Mouse (Mus musculus) hindbrain, embryonic 12.5 days (tissue): ENCODE data around the gene March7. TPM values are rescaled to one million over a fixed set of nuclear protein-coding genes. Genes with fewer than 3 reads are reported as not detected.

Source experiments
- ATAC-seq: fragments of 200-750 bp; cut with Nextera tagmentation; 2 replicates; pipeline ENCODE4 v1.8.0; 2017; ENCODE audit warnings: moderate TSS enrichment; ENCODE audit not compliant: low FRiP score
- H3K27ac ChIP-seq: fragments of 300-500 bp; sonication (generic); 2 replicates; pipeline ENCODE4 v1.5.1; 2016; ENCODE audit warnings: mild to moderate bottlenecking
- H3K27me3 ChIP-seq: fragments of 300-500 bp; sonication (generic); 2 replicates; pipeline ENCODE4 v1.6.1; 2016; ENCODE audit warnings: mild to moderate bottlenecking
- H3K36me3 ChIP-seq: fragments of 300-500 bp; sonication (generic); 2 replicates; pipeline ENCODE4 v1.6.1; 2016; ENCODE audit warnings: mild to moderate bottlenecking
- H3K4me1 ChIP-seq: fragments of 300-500 bp; sonication (generic); 2 replicates; pipeline ENCODE4 v1.6.1; 2016
- H3K4me2 ChIP-seq: fragments of 300-500 bp; sonication (generic); replicated peaks from 2 replicates; pipeline ENCODE4 v1.6.1; 2016; ENCODE audit warnings: mild to moderate bottlenecking
- H3K4me3 ChIP-seq: fragments of 300-500 bp; sonication (generic); 2 replicates; pipeline ENCODE4 v1.5.1; 2016; ENCODE audit warnings: mild to moderate bottlenecking
- H3K9ac ChIP-seq: fragments of 300-500 bp; sonication (generic); 2 replicates; pipeline ENCODE4 v1.6.1; 2016; ENCODE audit warnings: mild to moderate bottlenecking, moderate library complexity
- H3K9me3 ChIP-seq: fragments of 300-500 bp; sonication (generic); replicated peaks from 2 replicates; pipeline ENCODE4 v1.6.1; 2016; ENCODE audit warnings: mild to moderate bottlenecking
- WGBS: fragments of 180-500 bp; shearing (Covaris S2); methylation state at CpG from one replicate; pipeline ENCODE4 v1.1.7; 2016; 5-methylcytosine and 5-hydroxymethylcytosine counted together
- polyA plus RNA-seq: library from polyadenylated mRNA; unstranded; fragments of >200 nt; fragmentation: Nextera tagmentation; extraction: Ambion mirVana; gene quantifications from 2 replicates; pipeline ENCODE4 v1.2.1, GENCODE M21; 2016

Gene March7
- polyA plus RNA-seq, 1 experiment from 2014 or later, result 97.4 TPM

DNA sequence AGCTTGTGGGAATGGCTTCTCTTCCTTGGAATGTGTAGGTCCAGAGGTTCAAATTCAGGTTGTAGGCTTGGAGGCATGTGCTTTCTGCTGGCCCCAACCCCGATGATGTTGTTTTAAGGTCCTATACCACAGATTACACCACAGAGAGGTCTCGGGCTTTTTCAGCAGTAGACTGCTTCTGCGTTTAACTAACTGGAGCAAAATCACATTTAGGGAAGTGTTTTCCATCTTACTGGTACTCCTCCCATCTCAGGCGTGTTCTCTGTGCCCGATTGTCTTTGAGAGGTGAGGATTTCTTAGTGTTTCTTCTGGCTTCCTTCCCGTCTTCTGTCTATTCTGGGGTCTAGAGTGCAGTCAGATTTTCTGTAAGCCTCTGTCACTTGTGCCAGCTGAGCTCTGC lies 7.9 kb downstream of the March7 start:
- Histone ChIP-seq H3K27me3 (no peaks in the 10 kb centered on the region), H3K4me2 (no peak overlapping the region), H3K27ac (no peak overlapping the region), H3K36me3 (no peaks in the 10 kb centered on the region; the same call in 1 of the 2 replicates), H3K9me3 (no peaks in the 10 kb centered on the region), H3K9ac (no peak overlapping the region), H3K4me3 (no peak overlapping the region), H3K4me1 (peaks cover 13% of the 10 kb centered on the region)
- ATAC-seq, result no peak
- WGBS, result 91% methylated on average over 6 of the region's 6 CpGs

DNA sequence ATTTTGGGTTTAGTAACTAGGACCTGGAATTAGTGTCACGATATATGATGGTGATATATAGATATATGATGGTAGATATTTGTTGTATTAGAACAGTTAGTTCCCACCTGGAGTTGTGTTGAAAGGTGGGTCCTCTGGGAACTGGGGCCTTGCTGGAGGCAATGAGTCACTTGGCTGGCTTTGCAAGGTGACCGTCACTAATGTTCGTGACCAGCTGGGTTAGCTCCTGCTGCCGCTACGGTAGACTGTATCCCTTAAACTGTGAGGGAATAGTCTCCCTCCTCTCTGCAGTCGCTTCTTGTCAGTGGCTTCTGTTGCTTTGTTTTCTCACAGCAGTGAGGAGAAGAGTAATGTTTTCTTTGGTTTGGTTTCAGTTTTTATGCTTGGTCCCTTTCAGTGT lies 11.5 kb downstream of the March7 start:
- Histone ChIP-seq H3K9me3 (no peaks in the 10 kb centered on the region), H3K4me1 (peaks cover 6% of the 10 kb centered on the region), H3K27ac (no peak overlapping the region), H3K9ac (no peak overlapping the region), H3K4me2 (no peak overlapping the region), H3K27me3 (no peaks in the 10 kb centered on the region), H3K36me3 (no peaks in the 10 kb centered on the region; the same call in 1 of the 2 replicates), H3K4me3 (no peak overlapping the region)
- no peak for ATAC-seq
- WGBS, result 52% methylated on average over 6 of the region's 6 CpGs

DNA sequence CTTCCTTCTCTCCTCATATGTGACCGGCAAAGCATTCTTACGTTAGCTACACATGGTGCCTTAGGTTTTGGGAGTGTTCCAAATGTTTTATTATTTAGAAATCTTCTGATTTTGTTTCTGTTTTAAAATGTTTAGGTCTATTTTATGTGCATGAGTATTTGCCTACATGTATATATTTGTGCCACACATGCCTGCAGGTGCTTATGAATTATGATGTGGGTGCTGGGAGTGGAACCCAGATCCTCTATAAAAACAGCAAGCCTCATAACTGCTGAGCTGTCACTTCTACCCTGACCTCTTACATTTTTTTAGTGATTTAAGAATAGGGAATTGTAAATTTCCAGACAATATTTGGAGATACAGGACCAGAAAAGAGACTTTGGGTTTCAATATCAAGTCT lies 12.3 kb downstream of the March7 start:
- Histone ChIP-seq H3K27me3 (no peaks in the 10 kb centered on the region), H3K4me3 (no peak overlapping the region), H3K4me1 (peaks cover 6% of the 10 kb centered on the region), H3K4me2 (no peak overlapping the region), H3K27ac (no peak overlapping the region), H3K9ac (no peak overlapping the region), H3K9me3 (no peaks in the 10 kb centered on the region), H3K36me3 (0 out of 2 replicates have a peak, but pooled peaks cover 2% of the 10 kb centered on the region)
- WGBS, result 92% methylated on average over 2 of the region's 2 CpGs
- ATAC-seq, result no peak

DNA sequence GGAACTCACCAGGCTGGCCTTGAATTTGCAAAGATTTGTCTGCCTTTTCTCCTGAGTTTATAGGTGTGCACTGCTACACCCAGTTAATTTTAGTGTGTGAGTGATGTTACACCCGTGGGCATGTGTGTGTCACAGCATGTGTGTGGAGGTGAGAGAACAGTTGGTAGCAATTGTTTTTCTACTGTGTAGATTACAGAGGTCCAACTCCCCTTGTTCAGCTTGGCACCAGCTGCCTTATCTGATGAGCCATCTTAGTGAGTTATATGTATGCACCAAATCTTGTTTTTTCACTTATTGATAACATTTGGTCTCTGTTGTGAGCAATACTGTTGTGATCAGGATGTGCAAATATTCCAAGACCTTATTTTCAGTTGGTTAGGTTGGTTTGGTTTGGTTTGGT lies 13.8 kb downstream of the March7 start:
- H3K9ac ChIP-seq, result no peak overlapping the region
- ATAC-seq, result no peak
- no peaks in the 10 kb centered on the region for H3K9me3 ChIP-seq
- no peak overlapping the region for H3K4me2 ChIP-seq
- no peaks in the 10 kb centered on the region for H3K27me3 ChIP-seq
- H3K27ac ChIP-seq, result no peak overlapping the region
- 0 out of 2 replicates have a peak, but pooled peaks cover 2% of the 10 kb centered on the region for H3K36me3 ChIP-seq
- 94% methylated on average over 1 of the region's 1 CpGs for WGBS
- H3K4me1 ChIP-seq, result peaks cover 6% of the 10 kb centered on the region
- H3K4me3 ChIP-seq, result no peak overlapping the region

DNA sequence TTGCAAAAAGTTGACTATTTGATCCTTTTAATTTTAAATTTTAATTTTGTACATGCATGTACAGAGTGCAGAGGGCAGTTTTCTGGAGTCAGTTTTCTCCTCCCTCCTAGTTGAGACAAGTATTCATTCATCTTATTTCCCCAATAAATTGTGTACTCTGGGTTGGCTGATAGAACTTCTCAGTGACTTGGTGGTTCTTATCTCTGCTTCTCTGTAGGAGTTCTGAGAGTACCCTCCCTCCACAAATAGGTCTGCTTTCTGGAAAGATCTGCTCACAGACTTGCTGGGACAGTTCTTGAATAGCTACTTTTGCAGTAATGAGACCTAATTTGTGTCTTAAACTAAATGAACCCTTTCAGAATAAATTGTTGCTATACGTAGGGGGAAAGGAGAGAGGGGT lies 18.8 kb downstream of the March7 start:
- Histone ChIP-seq H3K36me3 (peaks cover 24% of the 10 kb centered on the region), H3K9ac (no peak overlapping the region), H3K4me1 (no peaks in the 10 kb centered on the region), H3K4me3 (no peak overlapping the region), H3K4me2 (no peak overlapping the region), H3K9me3 (no peaks in the 10 kb centered on the region), H3K27me3 (no peaks in the 10 kb centered on the region), H3K27ac (no peak overlapping the region)
- WGBS, result 86% methylated on average over 1 of the region's 1 CpGs
- no peak for ATAC-seq

DNA sequence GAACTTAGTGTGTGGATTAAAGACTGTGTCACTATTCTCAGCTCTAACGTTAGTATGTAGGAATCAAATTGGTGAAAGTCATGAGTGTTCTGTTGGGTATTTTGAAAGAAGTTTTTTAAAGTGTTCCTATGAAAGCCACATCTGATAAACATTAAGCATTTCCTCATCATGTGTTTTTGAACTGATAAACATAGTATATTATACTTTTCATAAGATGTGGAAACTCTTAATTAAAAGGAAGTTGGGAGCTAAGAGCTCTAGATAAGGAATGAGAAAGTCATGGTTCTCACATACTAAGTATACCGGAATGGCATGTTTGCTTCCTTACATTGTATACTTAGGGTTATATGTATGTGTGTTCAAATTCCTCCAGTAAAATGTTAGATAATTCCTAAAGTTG lies 20.7 kb downstream of the March7 start:
- H3K27ac ChIP-seq, result no peak overlapping the region
- H3K4me2 ChIP-seq, result no peak overlapping the region
- ATAC-seq, result no peak
- no peak overlapping the region for H3K4me3 ChIP-seq
- H3K9ac ChIP-seq, result no peak overlapping the region
- H3K36me3 ChIP-seq, result peaks cover 34% of the 10 kb centered on the region
- H3K9me3 ChIP-seq, result no peaks in the 10 kb centered on the region
- H3K27me3 ChIP-seq, result no peaks in the 10 kb centered on the region
- WGBS, result 94% methylated on average over 2 of the region's 2 CpGs
- H3K4me1 ChIP-seq, result no peaks in the 10 kb centered on the region

DNA sequence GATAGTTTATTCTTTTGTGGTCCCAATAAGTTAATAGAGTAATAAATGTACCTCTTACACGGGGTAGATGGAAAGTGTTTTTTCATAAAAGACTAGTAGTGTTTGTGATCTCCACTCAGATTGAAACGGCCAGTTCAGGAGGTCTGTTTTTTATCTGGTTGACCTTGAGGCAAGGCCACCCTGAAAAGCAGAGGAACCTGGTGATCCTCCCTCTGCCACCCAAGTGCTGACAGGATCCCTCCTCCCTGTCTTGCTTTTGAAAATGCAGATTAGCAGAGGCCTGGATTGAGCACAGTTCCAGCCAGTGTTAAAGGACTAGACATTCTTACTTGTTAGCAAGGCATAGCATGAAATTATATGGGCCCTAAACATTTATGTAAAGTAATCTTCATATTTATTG lies 23.5 kb downstream of the March7 start:
- Histone ChIP-seq H3K9me3 (no peaks in the 10 kb centered on the region), H3K27me3 (no peaks in the 10 kb centered on the region), H3K36me3 (peaks cover 51% of the 10 kb centered on the region), H3K27ac (no peak overlapping the region), H3K4me3 (no peak overlapping the region), H3K9ac (no peak overlapping the region), H3K4me2 (no peak overlapping the region), H3K4me1 (no peaks in the 10 kb centered on the region)
- no peak for ATAC-seq
- WGBS, result 87% methylated on average over 2 of the region's 2 CpGs

DNA sequence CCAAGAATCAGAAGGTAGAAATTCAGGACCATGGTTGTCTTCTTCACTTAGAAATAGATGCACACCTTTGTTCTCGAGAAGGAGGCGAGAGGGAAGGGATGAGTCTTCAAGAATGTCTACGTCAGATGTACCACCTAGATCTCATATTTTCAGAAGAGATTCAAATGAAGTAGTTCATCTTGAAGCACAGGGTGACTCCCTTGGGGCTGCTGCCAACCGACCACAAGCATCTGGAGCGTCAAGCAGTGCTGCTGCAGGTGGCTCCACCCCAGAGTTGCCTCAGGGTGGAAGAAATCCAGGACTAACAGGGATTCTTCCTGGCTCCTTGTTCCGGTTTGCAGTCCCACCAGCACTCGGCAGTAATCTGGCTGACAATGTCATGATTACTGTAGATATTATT lies 24.8 kb downstream of the March7 start:
- H3K4me2 ChIP-seq, result no peak overlapping the region
- no peaks in the 10 kb centered on the region for H3K9me3 ChIP-seq
- H3K4me1 ChIP-seq, result no peaks in the 10 kb centered on the region
- ATAC-seq, result no peak
- 85% methylated on average over 7 of the region's 7 CpGs for WGBS
- H3K27me3 ChIP-seq, result no peaks in the 10 kb centered on the region
- peaks cover 59% of the 10 kb centered on the region for H3K36me3 ChIP-seq
- H3K27ac ChIP-seq, result no peak overlapping the region
- H3K9ac ChIP-seq, result no peak overlapping the region
- no peak overlapping the region for H3K4me3 ChIP-seq

DNA sequence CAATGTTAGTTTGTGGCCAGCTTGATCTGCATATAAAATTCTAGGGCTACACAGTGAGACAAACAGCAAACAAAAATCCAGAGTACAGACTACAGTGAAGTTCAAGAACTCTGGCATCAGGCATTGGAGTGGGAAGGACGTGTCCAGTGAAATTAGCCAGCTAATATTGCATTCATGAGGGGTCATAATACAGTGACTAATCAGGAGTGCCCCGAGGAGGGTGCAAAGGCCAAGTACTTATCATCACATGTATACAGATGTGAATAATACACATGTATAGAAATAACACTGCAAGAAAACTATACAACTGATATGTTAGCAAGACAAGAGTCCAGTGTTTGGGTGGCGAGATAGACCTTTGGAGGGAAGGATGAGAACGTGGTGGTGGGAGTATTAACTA lies 43.1 kb downstream of the March7 start:
- no peak overlapping the region for H3K4me2 ChIP-seq

DNA sequence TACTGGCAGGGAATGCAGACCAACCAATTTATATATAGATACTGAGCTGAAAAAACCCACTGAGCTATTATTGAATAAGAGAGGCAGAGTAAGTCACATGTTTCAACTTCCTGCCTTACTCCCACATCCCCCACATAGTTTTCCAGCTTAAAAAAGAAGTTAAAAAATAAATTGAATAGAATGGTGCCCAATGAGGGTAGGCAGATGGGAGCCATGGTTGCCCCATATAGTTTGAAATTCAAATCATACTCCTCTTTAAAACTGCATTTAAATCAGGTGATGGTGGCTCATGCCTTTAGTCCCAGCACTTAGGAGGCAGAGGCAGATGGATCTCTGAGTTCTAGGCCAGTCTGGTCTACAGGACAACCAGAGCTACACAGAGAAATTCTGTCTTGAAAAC lies 43.8 kb downstream of the March7 start:
- H3K4me1 ChIP-seq, result no peaks in the 10 kb centered on the region
- peaks cover 4% of the 10 kb centered on the region for H3K36me3 ChIP-seq
- H3K4me3 ChIP-seq, result no peak overlapping the region
- no peak overlapping the region for H3K27ac ChIP-seq
- 0 out of 2 replicates have a peak, but pooled peaks cover 3% of the 10 kb centered on the region for H3K9me3 ChIP-seq
- ATAC-seq, result no peak
- no peaks in the 10 kb centered on the region for H3K27me3 ChIP-seq
- H3K9ac ChIP-seq, result no peak overlapping the region
- no peak overlapping the region for H3K4me2 ChIP-seq

More for the DNA sequence above, 43.1 kb downstream of the March7 start:
- H3K9ac ChIP-seq, result no peak overlapping the region
- 81% methylated on average over 4 of the region's 4 CpGs for WGBS
- no peak overlapping the region for H3K27ac ChIP-seq
- H3K36me3 ChIP-seq, result peaks cover 4% of the 10 kb centered on the region
- no peak for ATAC-seq
- H3K4me3 ChIP-seq, result no peak overlapping the region
- H3K9me3 ChIP-seq, result no peaks in the 10 kb centered on the region
- no peaks in the 10 kb centered on the region for H3K4me1 ChIP-seq
- no peaks in the 10 kb centered on the region for H3K27me3 ChIP-seq

DNA sequence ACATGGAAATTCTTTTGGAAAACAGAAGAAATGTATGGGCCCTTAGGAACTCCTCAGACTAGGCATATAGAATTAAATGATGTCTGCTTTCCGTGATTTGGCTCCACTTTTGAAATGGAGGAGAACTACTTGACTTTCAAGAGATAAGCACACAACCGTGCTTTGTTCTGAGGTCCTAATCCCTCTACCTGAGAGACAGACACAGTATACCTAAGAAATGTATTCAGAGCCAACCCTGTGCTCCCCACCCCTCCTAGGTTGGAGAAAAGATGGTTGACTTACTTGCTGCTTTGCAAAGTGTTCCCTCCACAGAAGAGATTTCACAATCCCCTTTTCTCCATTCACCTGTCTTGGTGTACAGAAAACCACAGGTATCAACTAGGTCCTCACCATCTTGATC lies 47.1 kb downstream of the March7 start:
- Histone ChIP-seq H3K4me3 (no peak overlapping the region), H3K27ac (no peak overlapping the region), H3K4me1 (no peaks in the 10 kb centered on the region), H3K9ac (no peak overlapping the region), H3K27me3 (no peaks in the 10 kb centered on the region), H3K9me3 (0 out of 2 replicates have a peak, but pooled peaks cover 3% of the 10 kb centered on the region), H3K36me3 (no peaks in the 10 kb centered on the region; the same call in 1 of the 2 replicates), H3K4me2 (no peak overlapping the region)
- 86% methylated on average over 2 of the region's 2 CpGs for WGBS
- ATAC-seq, result no peak

DNA sequence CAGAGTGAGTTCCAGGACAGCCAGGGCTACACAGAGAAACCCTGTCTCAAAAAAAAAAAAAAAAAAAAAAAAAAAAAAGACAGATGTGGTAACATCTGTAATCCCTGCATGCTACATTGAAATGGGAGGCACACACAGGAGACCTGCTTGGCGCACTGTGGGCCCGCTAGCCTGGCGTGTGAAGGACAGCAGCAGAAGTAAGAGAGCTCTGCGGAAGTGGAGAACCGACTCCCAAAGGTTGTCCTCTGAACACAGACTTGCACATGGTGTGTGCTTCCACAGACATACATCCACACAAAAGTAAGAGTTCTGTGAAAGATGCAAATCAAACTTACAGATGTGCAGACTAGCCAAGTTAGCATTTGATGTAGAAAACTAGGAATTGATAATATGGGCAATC lies 49.5 kb downstream of the March7 start:
- no peak overlapping the region for H3K4me3 ChIP-seq
- no peak for ATAC-seq
- no peak overlapping the region for H3K27ac ChIP-seq
- no peaks in the 10 kb centered on the region for H3K27me3 ChIP-seq
- no peak overlapping the region for H3K9ac ChIP-seq
- H3K4me1 ChIP-seq, result no peaks in the 10 kb centered on the region
- WGBS, result 97% methylated on average over 5 of the region's 5 CpGs
- H3K36me3 ChIP-seq, result no peaks in the 10 kb centered on the region; the same call in 1 of the 2 replicates
- H3K4me2 ChIP-seq, result no peak overlapping the region
- H3K9me3 ChIP-seq, result 0 out of 2 replicates have a peak, but pooled peaks cover 3% of the 10 kb centered on the region

DNA sequence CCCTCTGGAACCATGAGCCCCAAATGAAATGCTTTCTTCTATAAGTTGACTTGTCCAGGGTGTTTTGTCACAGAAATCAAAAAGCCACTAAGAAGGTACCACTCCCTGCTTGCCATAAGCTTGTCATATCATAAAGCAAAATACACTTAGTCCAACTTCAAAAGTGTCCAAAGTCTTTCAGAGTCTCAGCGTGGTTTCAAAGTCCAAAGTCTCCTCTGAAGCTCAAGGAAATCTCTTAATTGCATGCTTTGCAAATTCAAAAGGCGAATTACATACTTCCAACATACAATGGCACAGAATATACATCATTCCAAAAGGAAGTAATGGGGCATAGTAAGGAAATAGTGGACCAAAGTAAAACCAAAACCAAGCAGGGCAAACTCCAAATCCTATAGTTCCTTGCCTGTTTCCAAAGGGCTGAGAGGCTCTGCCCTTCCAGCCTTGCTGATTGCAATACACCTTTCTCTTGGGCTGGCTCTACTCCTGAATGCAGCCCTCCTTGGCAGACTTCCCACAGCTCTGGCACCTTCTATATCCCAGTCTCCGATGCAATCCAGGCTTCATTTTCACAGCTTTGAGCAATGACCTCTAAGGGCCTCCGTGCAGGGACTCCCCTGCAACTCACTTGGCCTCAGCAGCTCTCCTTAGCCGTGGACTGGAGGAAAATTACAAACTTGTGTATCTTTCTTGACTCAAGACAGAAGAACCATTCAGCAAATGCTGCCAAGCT lies 51.1 kb downstream of the March7 start:
- H3K9me3 ChIP-seq, result 0 out of 2 replicates have a peak, but pooled peaks cover 3% of the 10 kb centered on the region
- H3K4me1 ChIP-seq, result no peaks in the 10 kb centered on the region
- no peak overlapping the region for H3K4me2 ChIP-seq
- no peak overlapping the region for H3K27ac ChIP-seq
- H3K36me3 ChIP-seq, result no peaks in the 10 kb centered on the region
- no peaks in the 10 kb centered on the region for H3K27me3 ChIP-seq
- H3K4me3 ChIP-seq, result no peak overlapping the region
- no peak for ATAC-seq
- no peak overlapping the region for H3K9ac ChIP-seq
- WGBS, result 85% methylated on average over 5 of the region's 5 CpGs
